Mouse (Mus musculus): ENCODE measurements at regions not wholly inside any gene's neighbourhood (a gene's known extent, or its start where the extent isn't known, plus 50 kb on each side); places are given as distances from the start of the nearest gene placed in this dataset.

DNA sequence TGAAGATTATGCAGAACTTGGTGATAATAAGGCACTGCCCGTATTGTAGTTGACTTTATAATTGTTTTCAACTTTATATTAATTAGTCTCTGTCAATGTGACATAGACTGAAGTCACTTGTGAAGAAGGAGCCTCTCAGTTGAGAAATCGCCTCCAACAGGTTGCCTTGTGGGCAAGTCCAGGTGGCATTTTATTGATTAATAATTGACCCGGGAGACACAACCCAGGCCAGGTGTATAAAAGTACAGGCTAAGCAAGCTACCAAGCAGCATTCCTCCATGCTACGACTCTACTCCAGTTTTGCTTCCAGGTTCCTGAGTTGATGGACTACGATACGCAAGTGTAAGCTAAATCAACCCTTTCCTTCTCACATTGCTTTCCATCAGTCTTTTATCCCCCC, 268.2 kb upstream of the Klf3 start:
- no peak for DNase-seq (ENCODE audit: low spot score in 2 of 2)

GRCm38 (mm10) chr5:64535546-64535945, 267.6 kb upstream of the Klf3 start:
- no peak for DNase-seq (ENCODE audit: low spot score in 2 of 2)

DNA sequence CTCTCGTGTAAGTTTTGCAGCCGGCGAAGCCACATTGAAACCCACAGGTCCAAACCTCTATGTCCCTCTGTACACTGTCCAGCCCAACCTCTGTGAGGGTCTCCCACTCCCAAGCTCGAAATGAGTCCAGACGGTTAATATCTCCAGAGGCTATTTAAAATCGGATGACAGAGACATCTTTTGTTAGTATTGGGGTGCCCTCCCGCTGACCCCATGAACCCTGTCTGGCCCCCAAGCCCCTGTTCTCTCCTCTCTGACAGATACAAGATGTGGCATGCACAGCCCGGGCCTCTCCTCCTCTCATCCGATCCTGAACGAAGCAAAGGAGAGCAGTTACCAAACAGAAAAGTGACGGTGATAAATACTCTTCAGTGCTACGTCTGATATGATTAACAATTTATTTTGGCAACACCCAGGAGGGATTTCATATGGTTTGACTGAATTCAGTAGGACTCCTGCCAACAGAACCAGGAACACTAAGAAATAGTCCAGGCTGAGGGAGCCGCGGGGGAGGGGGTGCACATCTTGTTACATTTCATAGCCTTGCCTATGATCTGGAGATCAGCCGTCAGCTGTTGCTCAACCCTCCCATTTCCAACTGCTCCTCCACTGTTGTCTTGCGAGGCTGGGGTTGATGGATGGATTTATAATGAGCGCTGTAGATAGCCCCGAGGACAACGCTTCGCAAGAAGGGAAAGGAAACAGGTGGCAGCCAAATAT, 266.6 kb upstream of the Klf3 start:
- DNase-seq (ENCODE audit: low spot score in 2 of 2) = no peak

GRCm38 (mm10) chr5:64537113-64537780, 265.9 kb upstream of the Klf3 start:
- DNase-seq (ENCODE audit: low spot score in 2 of 2) = no peak

DNA sequence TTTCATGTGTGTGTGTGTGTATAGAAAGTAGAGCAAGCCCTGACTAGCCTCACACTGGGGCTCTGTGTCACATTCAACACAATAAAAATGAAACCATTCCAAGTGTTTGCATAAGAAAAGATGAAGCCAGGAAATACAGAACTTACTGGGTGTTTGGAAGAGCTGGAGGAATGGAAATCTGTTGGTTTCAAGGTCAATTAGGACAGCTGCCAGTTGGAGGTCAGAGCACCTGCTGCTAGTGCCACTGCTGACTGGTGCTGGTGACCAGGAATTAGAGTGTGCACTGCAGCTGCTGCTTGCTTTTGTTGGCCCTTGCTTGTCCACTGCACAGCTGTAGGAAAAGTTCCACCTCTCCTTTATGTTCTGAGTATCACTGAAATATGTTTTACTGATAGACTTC, 261.4 kb upstream of the Klf3 start:
- no peak for DNase-seq (ENCODE audit: low spot score in 2 of 2)

DNA sequence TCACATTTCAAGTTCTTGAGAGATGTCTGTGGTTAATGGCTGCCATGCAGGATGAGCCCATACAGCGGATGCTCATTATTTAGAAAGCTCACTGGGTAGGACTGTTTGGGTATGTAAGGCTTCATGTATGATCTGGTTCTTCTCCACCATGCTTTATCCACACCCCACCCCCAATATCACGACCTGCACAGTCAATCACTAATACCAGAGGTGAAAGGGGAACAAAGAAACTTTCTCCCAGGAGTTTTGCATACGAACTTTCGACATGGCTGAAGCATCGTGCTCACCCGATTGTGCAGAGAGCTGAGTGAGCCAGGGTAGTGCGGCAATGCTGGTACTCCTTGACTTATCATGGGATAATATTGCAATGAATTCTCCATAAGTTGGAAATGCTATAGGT, 247.3 kb upstream of the Klf3 start:
- DNase-seq (ENCODE audit: low spot score in 2 of 2) = no peak

DNA sequence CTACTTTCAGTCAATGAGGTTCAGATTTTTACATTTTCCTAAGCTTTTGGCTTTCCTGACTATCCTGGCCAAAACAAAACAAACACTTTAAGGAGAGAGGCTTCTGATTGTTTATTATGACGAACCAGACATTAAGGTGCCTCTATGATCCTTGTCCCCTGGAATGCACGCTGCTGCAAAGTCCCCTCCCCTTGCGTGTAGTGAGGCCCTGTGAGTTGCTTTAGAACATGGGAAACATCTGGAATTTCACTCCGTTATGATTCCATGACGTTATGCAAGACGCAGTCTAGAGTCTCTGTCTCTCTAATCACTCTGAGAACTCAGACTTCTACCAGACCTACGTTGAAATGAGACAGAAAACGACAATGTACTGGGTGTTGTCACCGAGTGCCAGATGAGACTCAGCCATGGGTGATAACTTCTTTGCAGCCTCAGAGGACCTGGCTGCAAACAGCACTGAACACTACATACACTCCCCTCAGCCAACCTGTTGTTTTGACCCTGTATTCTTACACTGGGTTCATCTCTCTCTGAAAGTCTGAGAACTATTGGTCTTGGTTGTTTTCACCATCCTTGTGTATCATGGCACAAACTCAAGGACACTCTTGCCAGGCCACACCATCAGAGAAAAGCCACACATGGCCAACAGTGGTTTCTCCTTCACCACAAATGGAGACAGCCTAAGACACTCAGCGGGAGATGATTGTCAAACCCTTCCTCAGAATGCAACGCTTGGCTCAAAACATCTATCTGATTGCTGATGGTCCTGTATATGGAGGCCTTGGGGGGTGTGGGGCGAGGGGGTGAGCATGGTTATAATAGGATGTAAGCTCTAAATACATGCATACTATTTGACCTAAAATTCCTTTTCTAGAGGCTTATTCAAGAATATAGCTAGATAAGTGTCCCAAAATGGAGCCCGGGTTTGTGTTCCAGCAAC, 236.5 kb upstream of the Klf3 start:
- no peak for DNase-seq (ENCODE audit: low spot score in 2 of 2)

DNA sequence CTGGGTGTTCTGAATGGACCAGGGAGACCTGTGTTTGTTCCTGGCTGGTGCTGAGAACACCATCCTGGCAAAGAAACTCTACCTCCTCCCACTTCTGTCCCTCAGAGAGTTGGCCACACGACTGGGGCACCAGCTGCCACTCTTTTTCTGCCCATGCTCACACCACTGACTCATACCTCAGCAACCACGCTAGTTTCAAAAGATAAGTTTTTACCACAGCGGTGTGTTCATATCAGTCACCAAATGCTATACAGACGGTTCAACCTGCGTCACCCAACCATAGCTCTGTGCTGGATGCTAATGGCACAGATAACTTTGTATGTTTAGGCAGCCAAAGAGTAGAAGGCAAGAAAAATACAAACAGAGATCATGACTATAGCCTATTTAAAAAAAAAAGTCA, 235.4 kb upstream of the Klf3 start:
- no peak for DNase-seq (ENCODE audit: low spot score in 2 of 2)

DNA sequence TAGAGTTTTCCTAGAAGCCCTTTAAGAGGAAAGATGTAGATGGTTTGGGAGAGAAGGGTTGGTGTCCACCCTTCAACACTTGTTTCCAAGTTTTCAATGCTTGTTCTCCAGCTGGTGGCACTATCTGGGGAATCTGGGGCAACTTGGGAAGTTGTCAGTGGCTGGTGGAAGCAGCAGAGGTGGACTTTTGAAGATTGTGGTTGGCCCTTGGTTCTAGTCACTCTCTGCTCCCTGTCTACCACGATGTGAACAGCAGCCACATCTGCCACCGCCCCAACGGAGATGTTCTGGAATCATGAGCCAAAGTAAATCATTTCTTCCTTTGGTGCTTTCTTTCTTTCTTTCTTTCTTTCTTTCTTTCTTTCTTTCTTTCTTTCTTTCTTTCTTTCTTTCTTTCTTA, 234.9 kb upstream of the Klf3 start:
- DNase-seq (ENCODE audit: low spot score in 2 of 2) = no peak

DNA sequence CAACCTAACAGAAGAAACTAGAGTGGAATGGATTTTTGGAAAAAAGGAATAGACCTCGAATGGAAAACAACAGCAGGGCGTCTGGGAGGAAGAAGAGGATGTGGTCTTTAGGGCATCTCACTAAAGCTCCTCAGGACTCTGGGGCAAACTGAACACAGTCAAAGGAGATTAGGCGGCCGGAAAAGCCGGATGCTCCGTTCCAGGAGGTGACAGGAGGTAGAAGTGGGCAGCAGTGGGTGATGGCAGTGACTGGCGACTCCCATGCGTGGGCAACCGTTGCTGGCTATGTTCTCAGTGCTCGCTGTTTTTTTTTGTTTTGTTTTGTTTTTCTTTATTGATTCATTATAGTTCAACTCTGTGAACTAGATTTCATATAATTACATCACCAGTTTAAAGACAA, 228.8 kb upstream of the Klf3 start:
- no peak for DNase-seq (ENCODE audit: low spot score in 2 of 2)

DNA sequence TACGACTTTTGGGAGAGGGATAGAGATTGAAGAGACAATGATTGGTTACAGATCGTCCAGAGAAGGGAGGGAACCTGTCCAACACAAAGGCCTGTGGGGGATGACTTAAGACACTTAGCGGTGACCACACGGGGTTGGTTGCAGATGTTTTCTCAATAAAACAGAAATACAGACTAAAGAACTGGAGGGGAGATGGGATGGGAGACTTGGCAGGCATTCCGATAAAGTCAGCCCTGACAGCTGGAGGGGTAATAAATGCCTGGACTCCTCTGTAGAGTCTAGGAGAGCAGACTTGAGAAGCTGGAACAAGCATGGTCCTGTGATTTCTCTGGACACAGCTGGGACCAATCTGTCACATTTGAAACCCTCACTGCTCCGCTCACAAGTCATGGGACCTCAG, 227.3 kb upstream of the Klf3 start:
- peak in 1 of 2 experiments; percentile 58 for DNase-seq (ENCODE audit: low spot score in 2 of 2)

GRCm38 (mm10) chr5:64576426-64577262, 226.5 kb upstream of the Klf3 start:
- no peak for DNase-seq (ENCODE audit: low spot score in 2 of 2)

GRCm38 (mm10) chr5:64577424-64577823, 225.8 kb upstream of the Klf3 start:
- no peak for DNase-seq (ENCODE audit: low spot score in 2 of 2)

DNA sequence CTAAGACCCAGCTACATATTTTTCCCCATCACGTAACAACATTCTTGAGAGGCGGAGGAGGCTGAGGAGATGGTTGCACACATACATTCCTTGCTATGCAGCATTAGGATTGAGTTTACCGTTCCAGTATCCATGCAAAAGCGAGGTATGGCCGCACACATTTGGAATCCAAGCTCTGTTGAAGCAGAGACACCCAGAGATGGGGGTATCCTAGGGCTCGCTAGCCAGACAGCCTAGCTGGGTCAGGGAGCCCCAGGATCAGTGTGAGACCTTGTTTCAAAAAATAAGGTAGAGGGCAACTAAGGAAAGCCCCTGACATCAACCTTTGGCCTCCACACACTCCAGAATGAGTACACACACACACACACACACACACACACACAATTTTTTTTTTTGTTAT, 224.7 kb upstream of the Klf3 start:
- DNase-seq (ENCODE audit: low spot score in 2 of 2) = no peak

- no peak for DNase-seq (ENCODE audit: low spot score in 2 of 2)
Observed at GRCm38 (mm10) chr5:64579086-64579485, 224.1 kb upstream of the Klf3 start.

DNA sequence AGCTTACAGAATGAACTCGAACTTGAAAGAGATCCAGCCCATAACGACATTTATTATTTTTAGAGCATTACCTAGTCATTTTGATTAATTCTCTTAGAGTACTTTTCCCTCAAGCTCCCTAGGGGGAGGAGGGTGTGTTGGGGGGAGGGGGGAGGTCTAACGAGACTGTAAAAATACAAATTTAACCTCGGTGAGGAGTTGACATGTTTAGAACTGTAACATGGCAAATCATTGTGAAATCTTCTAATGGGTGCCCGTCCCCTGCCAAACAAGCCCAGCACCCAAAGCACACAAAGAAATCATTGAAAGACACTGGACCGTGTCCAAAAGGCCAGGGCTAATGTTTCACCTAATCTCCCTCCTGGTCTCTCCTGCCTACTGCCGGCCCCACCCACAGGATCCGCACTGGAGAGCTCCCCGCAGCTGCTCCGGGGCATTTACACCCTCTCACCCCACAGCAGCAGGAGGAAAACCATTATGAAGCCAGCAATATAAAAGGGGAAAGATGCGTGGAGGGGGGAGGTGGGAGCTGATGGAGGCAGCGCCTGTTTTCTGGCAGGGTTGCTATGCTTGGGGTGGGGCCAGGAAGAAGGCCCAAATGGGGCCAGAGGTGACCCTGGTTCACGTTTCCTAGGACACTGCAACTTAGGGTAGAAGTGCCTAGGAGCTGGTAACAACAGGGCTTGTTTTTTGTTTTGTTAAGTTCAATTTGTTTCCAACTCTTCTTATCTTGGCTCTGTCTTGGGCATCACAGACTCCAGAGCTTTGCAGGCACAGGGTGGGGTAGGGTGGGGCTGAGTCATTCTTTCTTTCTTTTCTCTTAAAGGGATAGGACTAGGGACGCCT, 223.5 kb upstream of the Klf3 start:
- peak in 1 of 2 experiments; percentile 58 for DNase-seq (ENCODE audit: low spot score in 2 of 2)

DNA sequence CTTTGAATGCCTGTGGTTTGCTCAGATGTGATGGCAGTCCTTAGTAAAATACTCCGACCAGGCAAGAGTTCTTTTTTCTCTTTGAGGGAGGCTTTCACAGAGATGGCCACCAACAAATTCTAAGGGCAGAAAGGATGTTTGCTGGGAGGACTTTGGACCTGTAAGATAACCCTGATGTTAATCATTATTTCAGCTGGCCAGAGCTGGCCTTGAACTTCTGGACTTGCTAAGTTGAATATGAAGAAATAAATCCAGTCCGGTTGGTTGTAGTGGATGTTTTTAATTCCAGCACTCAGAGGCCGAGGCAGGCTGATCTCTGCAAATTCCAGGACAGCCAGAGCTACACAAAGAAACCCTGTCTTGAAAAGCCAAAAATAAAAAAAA, 222.9 kb upstream of the Klf3 start:
- DNase-seq (ENCODE audit: low spot score in 2 of 2) = no peak

DNA sequence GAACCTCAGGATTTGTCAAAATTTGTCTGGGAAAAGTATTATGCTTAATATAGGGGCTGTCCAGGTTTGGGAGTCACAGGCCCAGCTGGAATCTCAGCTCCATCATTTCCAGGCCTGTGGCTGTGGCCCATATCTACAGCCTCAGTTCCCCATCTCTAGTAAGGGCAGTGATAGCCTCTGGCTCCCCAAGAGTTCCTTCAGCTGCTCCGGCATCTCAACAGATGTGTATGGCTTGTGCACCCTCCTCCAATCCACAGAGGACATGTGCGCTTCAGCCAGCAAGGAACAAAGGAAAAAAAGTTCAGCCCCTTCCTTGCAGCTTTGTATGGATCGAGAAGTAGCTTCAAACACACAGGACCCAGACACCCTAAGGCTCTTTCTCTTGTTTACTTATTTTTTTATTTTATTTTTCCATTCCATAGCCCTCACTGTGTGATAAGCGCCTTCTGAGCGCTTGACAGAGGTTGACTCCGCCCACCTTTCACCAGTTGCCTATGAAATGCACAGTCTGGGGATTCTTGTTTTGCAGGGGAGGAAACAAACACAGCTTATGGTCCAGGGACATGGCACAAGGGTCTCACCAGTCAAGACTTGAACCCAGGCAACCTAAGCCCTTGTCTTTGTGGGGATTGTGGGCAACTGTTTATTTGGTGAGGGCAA, 222.3 kb upstream of the Klf3 start:
- no peak for DNase-seq (ENCODE audit: low spot score in 2 of 2)

DNA sequence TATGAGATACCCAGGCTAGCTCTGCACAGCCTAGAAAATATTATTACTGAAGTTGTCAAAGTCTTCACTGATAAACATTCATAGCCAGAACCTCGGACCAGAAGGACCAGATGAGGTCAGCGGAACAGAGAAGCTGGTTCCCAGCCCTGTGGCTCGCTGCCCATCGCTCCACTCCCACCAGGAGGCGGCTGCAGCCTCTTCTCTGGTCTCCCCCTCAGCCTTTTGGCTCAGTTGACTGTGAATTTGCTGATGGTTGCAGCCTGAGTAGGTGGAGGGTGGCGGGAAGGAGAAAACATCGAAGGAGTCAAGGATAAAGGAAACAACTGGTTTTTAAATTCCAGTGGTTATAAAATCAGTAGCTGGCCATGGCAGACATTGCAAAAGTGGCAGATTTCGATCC, 221.7 kb upstream of the Klf3 start:
- peak; percentile 73 to 85 for DNase-seq (ENCODE audit: low spot score in 2 of 2)

GRCm38 (mm10) chr5:64582031-64582430, 221.2 kb upstream of the Klf3 start:
- DNase-seq (ENCODE audit: low spot score in 2 of 2) = no peak
